Mouse (Mus musculus): ENCODE data around the gene Olfr1328.

DNA sequence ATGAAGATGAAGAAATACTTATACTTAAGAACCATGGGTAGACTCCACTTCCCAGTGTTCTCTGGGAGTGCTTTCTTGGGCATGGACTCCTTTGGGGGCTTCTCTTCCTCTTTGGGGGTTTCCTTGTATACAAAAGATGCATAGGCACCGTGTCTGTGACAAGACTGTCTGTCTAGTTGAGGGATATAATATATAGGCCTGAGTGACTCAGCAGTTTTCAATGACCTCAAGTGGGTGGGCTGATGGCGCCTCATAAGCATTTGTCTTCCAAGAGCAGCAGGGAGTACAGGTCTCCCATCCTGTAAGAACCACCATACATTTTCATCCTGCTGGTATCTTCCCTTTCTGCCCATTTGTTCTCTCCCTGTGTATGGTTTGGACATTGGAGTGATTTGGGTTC, 34.9 kb upstream of the Olfr1328 start:
- TF ChIP-seq CTCF (conservative IDR thresholded peaks at IDR 0.05 in 1 of 2, IDR thresholded peaks at IDR 0.05 in 1 of 2; ENCODE audit: low read depth in 2 of 2, low read length in 2 of 2) (no peak), MAX (IDR thresholded peaks at IDR 0.05; ENCODE audit: low read length) (no peak), SMC3 (IDR thresholded peaks at IDR 0.05; ENCODE audit: low read depth, low read length) (no peak), PAX5 (IDR thresholded peaks at IDR 0.05; ENCODE audit: low read length) (no peak), ETS1 (conservative IDR thresholded peaks at IDR 0.05; ENCODE audit: low read depth, low read length) (no peak), RAD21 (IDR thresholded peaks at IDR 0.05; ENCODE audit: low read depth, low read length) (no peak), POLR2AphosphoS2 (IDR thresholded peaks at IDR 0.05; ENCODE audit: low read depth, low read length) (no peak), MYC (IDR thresholded peaks at IDR 0.05; ENCODE audit: low read depth, low read length) (no peak), KAT2A (IDR thresholded peaks at IDR 0.05; ENCODE audit: insufficient replicate concordance, low read length) (no peak), ZC3H11A (IDR thresholded peaks at IDR 0.05; ENCODE audit: low read depth, low read length) (no peak), TCF12 (IDR thresholded peaks at IDR 0.05; ENCODE audit: low read depth, low read length) (no peak)

Measured in CH12.LX (cell line).